Mouse (Mus musculus) mature B cell (primary cell): ENCODE measurements around the gene Gabrp.

Experiments used
- in situ Hi-C: fragments of 300-500 bp; cut with MboI; formaldehyde crosslinking; loops from 2 replicates; pipeline ENCODE4 v1.14.3; 2019

The Gabrp gene

GRCm38 (mm10) chr11:33529576-33529975 is 49.2 kb downstream of the Gabrp start:
- in situ Hi-C loops, result no loop called here

DNA sequence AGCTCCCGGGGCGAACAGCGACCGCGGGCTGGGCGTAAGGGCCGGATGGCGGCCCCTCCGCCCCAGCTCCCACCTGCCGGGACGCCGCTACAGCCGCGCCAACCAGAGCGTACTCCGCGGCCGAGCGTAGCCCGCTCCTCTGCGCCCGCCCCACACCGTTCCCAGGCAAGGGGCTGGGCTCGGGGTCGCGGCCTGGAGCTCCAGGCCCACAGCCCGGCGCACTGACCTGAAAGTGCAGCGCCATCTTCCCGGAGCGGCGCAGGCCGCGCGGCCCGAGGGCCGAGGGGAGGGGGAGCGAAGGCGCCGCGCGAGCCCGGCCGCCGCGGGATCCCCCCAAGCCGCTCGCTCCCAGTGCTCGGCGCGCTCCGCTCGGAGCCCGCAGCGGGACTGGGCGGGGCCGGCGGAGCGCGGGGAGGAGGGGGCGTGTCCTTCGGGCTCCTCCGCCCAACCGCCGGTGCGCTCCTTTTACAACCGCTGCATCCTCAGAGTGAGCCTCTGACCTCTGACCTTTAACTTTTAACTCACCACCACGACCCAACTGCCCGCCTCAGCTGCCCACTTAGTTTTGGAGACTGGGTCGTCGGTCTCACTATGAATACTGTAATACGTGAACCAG is 65.3 kb downstream of the Gabrp start, which contains the start of gene Ranbp17:
Gene Ranbp17 (minus strand): TSS at position 371 of the 616 bp plus-strand sequence.
- in situ Hi-C loops, result no loop called here

DNA sequence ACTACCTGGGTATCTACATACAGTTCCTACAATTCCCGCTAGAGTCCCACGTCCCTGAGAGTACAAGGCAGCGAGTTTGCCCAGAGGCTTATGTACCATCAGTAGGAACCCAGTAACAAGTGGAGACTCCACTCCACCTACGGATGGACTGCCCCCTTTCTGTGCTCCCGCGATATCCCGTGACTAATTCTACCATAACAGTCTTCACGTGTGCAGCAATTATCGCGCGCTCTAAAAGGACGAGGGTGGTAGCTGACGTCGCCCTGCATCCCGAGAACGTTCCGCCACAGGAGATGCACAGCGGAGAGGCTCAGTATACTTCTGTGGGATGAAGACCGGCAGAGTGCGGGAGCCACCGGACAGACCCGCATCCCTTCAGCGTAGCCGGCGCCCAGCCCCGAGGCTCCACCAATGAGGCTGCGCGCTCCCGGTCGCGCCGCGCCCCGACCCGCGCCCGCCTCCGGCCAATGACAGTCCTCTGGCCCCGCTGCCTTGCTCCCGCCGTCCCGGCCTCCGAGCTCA is 65.8 kb downstream of the Gabrp start:
- in situ Hi-C loops, result no loop called here

GRCm38 (mm10) chr11:33509401-33509800 is 69.4 kb downstream of the Gabrp start:
- in situ Hi-C loops, result no loop called here
